Mouse (Mus musculus): Measurements from ENCODE around the gene 4430402I18Rik.

DNA sequence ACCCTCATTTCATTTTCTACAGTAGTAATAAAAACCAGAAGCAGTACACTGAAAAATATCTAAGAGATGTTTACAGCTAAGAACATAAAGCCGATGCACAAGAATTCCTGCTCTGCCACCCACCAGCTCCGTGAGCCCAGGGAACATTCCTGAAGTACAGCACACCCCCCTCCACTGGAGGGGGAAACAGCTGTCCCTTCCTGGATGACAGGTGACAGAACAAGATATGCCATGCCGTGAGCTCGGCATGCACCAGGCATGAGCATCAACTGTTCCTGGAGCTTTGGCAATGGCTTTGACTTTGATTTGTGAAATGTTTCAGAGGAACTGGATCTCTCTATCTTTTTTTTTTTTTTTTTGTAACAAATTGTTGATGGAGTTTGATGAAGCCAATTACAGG is 20.8 kb downstream of the 4430402I18Rik start:
- TF ChIP-seq POLR2A (IDR thresholded peaks at IDR 0.05; ENCODE audit: borderline replicate concordance, extremely low read depth, insufficient read depth, insufficient read length, poor library complexity, severe bottlenecking) = no peak
- TF ChIP-seq CTCF (IDR thresholded peaks at IDR 0.05; ENCODE audit: borderline replicate concordance, extremely low read depth, insufficient read depth, insufficient read length) = no peak

Measured in brain, embryonic 14.5 days (tissue).